Mouse (Mus musculus): ENCODE results near the gene Pklr. TPM values are rescaled to one million over a fixed set of nuclear protein-coding genes. Genes with fewer than 3 reads are reported as not detected.

Gene Pklr
- total RNA-seq, 2 experiments from 2014 or later = 11.2 to 24.5 TPM

GRCm38 (mm10) chr3:89193351-89193750, 57.4 kb downstream of the Pklr start:
- no peak for DNase-seq (ENCODE audit: low spot score in 2 of 2)

GRCm38 (mm10) chr3:89193853-89194252, 57.9 kb downstream of the Pklr start:
- DNase-seq (ENCODE audit: low spot score in 2 of 2) = no peak

Other genes starting within 250 kb of the Pklr start
- gene Msto1, start 222.1 kb upstream of the Pklr start, total RNA-seq (2021) = 10 to 100 TPM; 37.1 to 39.5 TPM
- 10 to 100 TPM; 47.3 to 51.6 TPM for gene Ash1l, start 185.5 kb upstream of the Pklr start, total RNA-seq (2021)
- gene Dap3, start 185.0 kb upstream of the Pklr start, total RNA-seq (2021) = 100 to 1,000 TPM; 115 to 118 TPM
- 10 to 100 TPM; 21.9 to 27.4 TPM for gene Rusc1, start 42.8 kb upstream of the Pklr start, total RNA-seq (2021)
- not detected for gene Gm43738, start 35.0 kb upstream of the Pklr start, total RNA-seq (2021)
- gene Fdps, start 34.2 kb upstream of the Pklr start, total RNA-seq (2021) = 10 to 100 TPM; 79.4 to 85.0 TPM
- gene Hcn3, start 24.1 kb downstream of the Pklr start, total RNA-seq (2021) = 10 to 100 TPM; 15.0 to 17.8 TPM
- 100 to 1,000 TPM; 103 TPM for gene Clk2, start 28.7 kb downstream of the Pklr start, total RNA-seq (2021)
- 100 to 1,000 TPM; 114 to 122 TPM for gene Scamp3, start 41.3 kb downstream of the Pklr start, total RNA-seq (2021)
- 10 to 100 TPM; 27.2 to 34.1 TPM for gene Fam189b, start 47.0 kb downstream of the Pklr start, total RNA-seq (2021)
- 10 to 100 TPM; 60.8 to 61.2 TPM for gene Gba, start 66.8 kb downstream of the Pklr start, total RNA-seq (2021)
- 10 to 100 TPM; 31.1 to 36.7 TPM for gene Thbs3, start 79.0 kb downstream of the Pklr start, total RNA-seq (2021)
- gene Mtx1, start 90.9 kb downstream of the Pklr start, total RNA-seq (2021) = 100 to 1,000 TPM; 179 to 182 TPM
- 1 to 10 TPM; 1.2 to 8.9 TPM for gene Muc1, start 92.9 kb downstream of the Pklr start, total RNA-seq (2021)
- 100 to 1,000 TPM; 120 to 130 TPM for gene Krtcap2, start 109.8 kb downstream of the Pklr start, total RNA-seq (2021)
- 1 to 10 TPM; 3.4 to 4.9 TPM for gene Trim46, start 110.2 kb downstream of the Pklr start, total RNA-seq (2021)
- 100 to 1,000 TPM; 108 TPM for gene Dpm3, start 123.2 kb downstream of the Pklr start, total RNA-seq (2021)
- gene Slc50a1, start 134.4 kb downstream of the Pklr start, total RNA-seq (2021) = 10 to 100 TPM; 62.4 to 63.1 TPM
- gene Efna1, start 145.0 kb downstream of the Pklr start, total RNA-seq (2021) = 10 to 100 TPM; 32.1 to 35.2 TPM
- 1 to 10 TPM in 1 of 2 experiments, under 1 TPM in 1; 0.84 to 1.6 TPM for gene Efna3, start 186.8 kb downstream of the Pklr start, total RNA-seq (2021)
- 1 to 10 TPM; 3.3 to 6.1 TPM for gene Efna4, start 201.9 kb downstream of the Pklr start, total RNA-seq (2021)
- gene Adam15, start 213.9 kb downstream of the Pklr start, total RNA-seq (2021) = 10 to 100 TPM; 60.7 to 74.6 TPM
- under 1 TPM; 0.25 to 0.48 TPM for gene Dcst2, start 225.8 kb downstream of the Pklr start, total RNA-seq (2021)
- gene Dcst1, start 229.1 kb downstream of the Pklr start, total RNA-seq (2021) = 1 to 10 TPM in 1 of 2 experiments, under 1 TPM in 1; 0.81 to 1.2 TPM

Measured in adrenal gland, postnatal 4 days (tissue).